Mouse (Mus musculus) ZHBTc4 (cell line): ENCODE results near the gene Sbf2.
"Not testable (repeated sequence)": the region's sequence is repeated elsewhere in the genome, so short reads cannot be mapped to it uniquely, and the experiment has no call there.

Source experiments
- DNase-seq: peaks from one replicate; pipeline ENCODE4 v3.0.0-alpha.2; 2011; ENCODE audit warnings: low read depth, low spot score

Sbf2 gene

DNA sequence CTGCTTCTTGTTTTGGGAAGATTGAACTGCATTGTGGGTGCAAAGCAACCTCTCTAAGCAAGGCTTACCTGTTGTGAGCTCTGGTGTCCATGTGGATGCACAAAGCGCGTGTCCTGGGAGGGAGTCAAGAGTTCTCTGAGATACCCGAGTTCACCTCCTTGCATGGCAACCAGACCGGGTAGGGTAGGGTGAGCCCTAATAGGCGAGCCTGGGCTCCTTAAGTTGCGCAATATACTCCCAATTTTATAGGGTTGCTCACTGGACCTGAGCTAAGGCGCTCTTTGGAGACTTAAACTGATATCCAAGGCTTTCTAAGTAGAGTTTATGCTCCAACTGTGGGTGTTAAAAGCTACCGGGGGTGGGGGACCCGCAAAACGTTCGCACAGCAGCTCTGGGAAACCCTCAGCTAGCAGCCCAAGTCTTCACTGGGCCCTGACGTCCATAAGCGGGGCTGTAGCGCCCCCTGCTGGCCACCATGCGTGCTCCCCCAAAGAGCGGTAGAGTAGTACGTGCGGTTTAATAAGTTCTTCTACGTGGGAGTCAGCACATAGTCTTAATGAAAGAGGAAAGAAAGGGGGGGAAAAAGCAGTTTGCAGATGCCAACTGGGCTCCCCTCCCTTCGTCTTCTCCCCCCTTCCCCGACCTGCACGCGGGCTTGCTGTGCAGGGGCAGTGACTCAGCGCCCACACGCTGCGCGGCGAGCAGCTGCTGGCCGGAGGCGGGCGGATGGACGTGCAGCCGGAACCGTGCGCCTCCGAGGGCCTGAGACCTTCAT, 15.4 kb upstream of the Sbf2 start:
- peak; percentile 92 for DNase-seq

DNA sequence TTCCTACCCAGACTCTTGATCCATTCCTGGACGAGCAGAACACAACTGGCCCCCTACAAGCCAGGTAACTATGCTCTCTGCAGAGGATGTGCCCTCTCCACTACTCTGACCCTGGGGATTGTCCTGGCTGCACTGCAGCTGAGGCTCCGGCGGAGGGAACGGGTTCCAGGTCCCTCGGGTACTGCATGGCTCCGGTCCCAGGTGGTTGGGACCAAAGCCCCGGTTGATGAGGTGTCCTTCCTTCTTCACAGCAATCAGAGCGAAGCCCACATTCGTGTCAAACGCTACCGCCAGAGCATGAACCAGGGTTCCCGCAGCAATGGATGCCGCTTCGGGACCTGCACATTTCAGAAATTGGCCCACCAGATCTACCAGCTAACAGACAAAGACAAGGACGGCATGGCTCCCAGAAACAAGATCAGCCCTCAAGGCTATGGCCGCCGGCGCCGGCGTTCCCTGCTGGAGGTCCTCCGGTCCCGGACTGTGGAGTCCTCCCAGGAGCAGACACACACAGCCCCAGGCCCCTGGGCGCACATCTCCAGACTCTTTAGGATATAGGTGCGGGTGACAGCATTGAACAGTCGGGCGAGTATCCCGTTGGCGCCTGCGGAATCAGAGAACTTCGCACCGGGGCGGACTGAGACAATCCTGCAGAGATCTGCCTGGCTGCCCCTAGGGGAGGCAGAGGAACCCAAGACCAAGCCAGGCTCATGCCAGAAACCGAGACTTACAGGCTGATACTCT, 14.1 kb upstream of the Sbf2 start:
- peak; percentile 74 for DNase-seq

DNA sequence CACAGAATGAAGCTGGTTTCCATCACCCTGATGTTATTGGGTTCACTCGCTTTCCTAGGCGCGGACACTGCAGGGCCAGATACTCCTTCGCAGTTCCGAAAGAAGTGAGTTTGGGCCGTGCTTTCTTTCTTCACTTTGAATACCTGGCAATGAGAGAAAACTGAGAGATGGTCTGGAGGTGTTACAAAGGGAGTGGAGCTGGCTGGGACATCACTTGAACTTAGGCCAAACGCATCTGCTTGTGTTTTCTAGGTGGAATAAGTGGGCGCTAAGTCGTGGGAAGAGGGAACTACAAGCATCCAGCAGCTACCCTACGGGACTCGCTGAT, 13.5 kb upstream of the Sbf2 start:
- DNase-seq, result no peak

DNA sequence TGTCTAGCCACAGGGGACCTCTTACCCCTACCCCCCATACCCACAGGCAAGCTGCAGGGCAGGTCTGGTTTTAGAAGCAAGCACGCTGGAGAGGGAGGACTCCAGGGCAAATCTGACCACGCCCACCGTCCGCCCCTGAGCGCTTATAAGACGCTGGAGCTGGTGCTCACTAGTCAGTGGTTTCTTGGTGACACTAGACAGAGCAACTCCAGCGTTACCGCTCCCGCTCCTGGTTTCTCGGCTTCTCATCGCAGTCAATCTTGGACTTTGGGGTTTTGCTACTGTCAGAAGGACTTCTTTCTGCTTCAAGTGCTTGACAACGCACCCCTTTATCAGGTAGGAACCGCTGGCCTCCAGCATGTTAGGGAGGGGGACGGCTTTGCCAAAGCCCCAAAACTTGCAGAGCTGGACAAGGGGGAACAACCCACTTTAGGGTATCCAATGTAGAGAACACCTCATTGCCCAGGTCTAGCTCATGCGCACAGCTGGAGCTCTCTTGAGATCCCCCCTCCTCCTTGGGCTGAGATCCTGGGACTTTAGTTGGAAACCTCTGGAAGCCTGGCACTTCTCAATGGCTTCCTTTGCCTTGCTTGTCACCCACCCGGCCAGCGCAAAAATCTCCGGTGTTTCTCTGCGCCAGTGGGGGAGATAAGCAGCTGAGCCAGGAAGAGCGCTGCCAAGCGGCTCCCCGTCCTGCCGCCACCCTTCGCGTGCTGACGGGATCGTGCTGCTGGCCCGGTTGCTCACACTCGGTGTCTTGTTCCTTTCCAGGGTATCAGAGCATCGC, 13.0 kb upstream of the Sbf2 start, which contains the start of gene Adm:
Gene Adm, plus strand, starts transcription at position 176 of the 787 bp plus-strand sequence.
- peak; percentile 90 for DNase-seq

DNA sequence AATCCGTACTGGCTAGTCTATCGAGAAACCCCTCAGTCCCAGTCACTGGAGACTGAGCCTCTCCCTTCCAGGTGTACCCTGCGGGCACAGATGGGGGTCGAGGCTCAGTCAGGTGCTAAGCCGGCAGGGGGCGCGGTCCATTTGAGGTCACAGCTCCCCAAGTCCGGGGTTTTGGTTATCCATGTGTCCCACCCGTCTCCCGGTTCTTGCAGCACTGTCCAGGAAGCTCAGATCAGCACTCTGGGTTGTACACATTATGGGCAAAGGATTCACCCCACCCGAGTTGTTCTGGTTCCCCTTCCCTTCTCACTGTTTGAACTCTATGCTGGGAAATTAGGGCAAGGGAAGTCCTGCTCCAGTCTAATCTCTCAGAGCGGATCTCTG, 12.4 kb upstream of the Sbf2 start:
- DNase-seq, result peak; percentile 34

DNA sequence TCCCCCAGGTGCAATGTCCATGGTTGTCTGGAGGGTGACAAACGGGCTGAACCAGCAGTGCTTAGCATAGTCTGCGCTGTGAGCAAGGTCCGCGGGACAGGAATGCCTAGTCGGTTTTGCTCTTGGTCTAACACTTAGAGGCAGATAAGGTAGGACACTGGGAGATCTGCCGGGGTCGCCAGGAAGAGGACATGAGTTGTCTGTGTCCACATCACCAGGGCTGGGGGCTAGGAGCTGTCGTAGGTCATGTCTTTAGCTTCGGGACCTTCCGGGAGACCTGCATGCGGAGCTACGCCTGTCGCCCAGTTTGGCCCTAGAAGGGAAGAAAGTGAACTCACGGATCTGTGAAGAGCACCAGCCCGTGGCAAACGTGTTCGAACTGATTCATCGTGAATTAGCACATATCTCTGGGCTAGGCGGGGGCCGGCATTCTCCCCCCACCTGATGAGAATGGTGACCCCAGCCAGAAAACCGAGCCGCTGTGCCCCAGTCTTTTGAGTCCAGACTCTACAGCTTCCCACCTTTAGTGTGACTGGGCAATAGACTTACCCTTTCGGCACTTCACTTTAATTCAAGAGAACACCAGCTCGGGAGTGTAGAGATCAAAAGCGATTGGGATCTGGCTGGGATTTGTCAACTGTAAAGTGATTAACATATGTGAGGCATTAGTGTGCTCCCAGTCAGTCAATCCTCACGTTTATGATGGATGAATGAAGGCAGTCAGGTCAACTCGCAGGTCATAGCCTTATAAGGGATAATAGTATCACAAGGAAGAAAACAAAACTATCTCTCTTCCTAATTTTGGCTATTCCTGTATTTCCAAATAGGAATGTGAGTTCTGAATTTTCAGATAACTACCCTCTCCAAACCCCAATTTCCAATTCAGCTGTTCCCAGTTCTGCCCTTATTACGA, 11.7 kb upstream of the Sbf2 start:
- DNase-seq, result no peak

DNA sequence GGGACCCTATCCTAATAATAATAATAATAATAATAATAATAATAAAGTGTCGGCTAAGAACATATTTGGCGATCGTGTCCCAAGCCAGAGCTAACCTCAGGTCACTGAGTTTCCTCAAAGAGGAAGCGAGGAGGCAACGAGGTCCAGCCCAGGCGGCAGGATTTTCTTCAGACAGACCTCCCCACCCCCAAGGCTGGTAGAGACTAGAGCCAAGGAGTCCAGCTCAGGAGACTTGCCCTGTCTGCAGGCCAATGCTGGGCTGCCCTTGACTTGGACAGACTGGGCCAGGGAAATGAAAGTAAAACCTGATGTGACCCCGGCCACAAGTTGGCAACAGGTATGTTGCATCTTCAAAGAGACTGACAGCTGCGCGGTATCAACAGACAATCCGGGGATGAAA, 10.8 kb upstream of the Sbf2 start:
- no peak for DNase-seq

DNA sequence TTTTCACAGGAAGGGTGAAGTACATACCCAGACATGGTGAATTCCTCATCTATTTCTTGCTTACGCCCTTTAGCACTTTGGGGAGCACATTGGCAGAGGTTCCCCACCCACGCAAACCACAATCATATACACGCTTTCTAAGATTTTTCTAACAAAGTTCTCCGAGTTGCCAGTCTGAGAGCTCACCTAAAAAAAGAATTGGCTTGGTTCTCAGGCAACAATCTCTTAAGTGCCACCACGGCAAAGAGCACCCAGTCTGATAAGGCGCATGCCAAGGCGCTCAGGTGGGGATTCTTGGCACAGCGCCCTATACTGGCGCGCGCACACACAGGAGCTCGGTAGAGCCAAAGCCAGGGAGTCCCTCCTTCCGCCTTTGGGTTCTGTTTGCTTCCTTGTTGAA, 10.2 kb upstream of the Sbf2 start:
- DNase-seq, result no peak

DNA sequence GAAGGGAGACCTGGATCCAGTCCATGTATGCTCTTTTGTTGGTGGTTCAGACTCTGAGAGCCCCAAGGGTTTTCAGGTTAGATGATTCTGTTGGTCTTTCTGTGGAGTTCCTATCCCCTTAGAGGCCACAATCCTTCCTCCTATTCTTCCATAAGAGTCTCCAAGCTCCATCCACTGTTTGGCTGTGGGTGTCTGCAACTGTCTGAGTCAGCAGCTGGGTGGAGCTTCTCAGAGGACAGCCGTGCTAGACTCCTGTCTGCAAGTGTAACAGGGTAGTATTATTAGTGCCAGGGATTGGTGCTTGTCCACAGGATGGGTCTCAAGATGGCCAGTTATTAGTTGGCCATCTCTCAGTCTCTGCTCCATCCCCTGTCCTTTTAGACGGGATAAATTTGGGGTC, 9.3 kb upstream of the Sbf2 start:
- no peak for DNase-seq

DNA sequence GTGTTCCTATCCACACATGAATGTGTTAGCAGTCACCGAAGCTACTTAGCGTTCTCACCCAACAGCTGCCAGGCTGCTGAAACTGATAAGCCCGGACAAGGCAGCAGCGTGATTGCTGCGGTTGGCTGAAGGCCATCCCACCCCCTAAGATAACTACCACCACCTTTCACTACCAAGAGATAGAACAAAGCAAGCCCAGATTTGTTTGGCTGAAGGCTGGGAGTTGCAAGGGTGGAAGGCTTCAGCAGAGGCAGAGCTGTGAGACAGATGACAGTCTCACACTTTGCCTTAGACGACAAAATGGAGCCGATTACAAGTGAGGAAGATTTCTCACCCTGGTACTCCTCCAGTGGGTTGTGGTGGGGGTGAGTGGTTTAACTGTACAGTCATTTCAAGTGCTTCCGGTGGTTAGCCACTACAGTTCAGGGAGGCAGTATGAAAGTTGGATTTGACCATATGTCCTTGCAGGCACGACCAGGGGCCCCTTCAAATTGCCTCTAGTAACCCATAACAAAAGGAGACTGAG, 4.4 kb upstream of the Sbf2 start:
- DNase-seq, result no peak

DNA sequence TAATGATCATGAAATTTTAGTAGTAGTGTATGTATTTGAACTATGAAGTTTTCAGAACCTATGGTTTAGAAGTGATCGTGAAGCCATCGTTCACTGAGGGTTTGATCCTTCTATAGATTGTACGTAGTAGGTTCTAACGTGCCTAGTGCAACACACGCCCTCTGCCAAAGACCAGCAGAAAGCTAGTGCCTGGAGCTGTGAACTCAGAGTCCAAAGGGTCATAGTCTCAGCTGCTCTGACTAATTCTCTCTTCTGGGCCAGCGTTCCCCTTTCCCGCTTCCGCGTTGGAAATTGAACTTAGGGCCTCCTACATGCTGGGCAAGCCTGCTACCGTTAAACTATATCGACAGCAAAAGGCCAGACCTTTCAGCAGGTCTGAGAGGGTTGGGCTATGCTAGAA, 1.1 kb upstream of the Sbf2 start:
- no peak for DNase-seq

DNA sequence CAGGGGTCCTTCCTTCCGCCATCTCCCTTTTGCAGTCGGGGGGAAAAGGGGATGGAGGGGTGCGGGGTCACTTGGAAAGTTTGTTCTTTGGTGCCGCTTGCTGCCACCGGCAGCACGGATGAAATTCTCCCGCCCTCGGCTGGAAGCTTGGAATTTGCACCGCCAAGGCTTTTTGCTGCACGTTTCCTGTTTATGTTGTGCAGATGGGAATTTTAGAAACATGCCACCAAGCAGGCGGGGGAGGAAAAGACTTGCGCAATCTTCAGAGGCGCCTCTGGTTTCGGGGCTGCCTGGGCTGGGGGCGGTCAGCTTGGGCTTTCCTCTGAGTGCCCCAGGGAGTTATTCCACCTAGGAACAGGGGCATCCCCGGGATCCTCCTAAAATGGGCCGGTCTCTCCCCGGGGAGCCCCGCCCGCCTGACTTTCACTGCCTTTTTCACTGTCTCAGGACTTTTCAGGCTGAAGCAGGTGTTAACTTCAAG, 469 bp upstream of the Sbf2 start:
- DNase-seq, result peak; percentile 58

DNA sequence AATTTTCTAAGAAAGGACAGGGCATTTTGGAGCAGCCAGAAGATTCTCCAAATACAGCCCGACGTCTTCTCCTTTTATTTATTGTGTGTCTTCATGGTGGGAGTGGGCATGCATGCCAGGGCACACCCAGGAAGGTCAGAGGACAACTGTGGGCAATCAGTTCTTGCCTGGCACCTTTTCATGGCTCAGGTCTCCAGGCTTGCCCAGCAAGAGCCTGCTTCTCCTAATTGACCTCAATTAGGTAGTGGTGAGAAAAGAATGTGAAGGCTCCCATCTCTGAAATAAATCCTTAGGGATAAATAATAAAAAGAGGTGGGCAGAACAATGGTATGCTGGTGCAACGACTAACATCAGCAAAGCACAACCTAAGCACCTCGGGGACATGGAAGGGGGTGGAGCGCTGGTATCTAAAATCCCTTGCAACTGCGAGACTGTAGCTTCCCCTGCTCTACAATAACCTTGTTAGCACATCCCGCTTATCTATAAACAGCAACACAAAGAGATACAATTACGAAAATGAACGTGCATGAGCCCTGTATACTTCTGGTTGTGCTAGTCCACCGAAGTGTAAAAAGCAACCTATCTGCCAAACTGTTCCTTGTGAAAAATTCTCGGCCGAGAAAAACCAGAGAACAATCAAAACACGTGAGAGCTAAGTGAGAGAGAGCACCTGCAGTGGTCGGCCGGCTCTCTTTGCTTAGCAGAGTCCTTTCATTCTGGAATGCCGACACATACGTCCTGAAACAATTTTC, 1.2 kb downstream of the Sbf2 start:
- DNase-seq, result no peak

DNA sequence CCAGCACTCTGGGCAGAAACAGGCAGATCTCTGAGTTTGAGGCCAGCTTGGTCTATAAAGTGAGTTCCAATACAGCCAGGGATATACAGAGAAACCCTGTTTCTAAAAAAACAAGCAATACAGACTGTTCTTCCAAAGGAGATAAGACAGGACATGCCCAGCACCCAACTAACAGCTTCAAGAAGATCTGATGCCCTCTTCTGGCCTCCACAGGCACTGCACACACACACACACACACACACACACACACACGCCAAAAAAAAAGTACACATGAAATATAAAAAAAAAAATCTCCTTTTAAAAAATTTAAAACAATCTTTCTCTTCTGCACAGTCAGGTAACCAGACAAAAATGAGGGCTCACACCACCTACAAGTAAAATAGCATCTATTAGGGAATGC, 7.8 kb downstream of the Sbf2 start:
- peak; percentile 59 for DNase-seq

DNA sequence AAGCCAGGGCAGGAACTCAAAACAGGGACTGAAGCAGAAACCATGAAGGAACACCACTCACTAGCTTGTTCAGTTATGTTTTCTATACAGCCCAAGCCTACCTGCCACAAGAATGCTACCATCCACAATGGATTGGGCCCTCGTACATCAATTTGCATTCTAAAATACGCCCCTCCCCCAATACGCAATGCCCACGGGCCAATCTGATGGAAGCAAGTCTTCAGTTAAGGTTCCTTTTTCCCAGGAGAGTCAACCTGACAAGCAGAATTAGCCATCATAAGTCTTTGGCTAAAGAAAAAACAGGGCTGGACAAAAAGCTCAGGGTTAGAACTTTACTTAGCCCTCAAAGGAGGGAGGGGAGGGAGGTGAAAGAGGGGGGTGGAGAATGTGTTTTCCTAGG, 9.2 kb downstream of the Sbf2 start:
- peak; percentile 55 for DNase-seq

DNA sequence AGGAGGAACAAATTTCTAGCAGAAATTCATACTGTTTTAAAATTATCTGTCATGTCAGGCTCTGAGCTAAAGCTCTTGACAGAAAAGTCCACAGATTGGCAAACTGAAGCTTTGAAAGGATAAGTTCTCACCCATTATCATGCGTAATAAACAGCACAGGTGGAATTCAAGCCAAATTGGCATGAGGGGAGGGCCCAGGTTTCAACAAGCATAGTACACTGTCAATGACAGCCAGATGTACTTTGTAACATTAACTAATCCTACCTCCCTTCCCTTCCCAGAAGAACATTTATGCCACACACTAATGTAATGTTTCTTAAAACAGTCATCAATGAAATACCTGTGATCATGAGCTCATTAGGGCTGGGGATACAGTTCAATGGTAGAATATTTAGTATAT, 17.6 kb downstream of the Sbf2 start:
- DNase-seq, result no peak

DNA sequence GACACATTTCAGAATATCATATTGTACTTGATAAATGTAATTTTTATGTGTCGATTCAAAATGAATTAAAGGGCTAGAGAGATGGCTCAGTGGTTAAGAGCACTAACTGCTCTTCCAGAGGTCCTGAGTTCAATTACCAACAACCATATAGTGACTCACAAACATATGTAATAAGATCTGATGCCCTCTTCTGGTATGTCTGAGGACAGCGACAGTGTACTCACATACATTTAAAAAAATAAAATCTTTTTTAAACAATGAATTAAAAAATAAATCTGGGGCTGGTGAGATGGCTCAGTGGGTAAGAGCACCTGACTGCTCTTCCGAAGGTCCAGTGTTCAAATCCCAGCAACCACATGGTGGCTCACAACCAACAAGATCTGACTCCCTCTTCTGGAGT, 20.7 kb downstream of the Sbf2 start:
- not testable (repeated sequence) for DNase-seq

DNA sequence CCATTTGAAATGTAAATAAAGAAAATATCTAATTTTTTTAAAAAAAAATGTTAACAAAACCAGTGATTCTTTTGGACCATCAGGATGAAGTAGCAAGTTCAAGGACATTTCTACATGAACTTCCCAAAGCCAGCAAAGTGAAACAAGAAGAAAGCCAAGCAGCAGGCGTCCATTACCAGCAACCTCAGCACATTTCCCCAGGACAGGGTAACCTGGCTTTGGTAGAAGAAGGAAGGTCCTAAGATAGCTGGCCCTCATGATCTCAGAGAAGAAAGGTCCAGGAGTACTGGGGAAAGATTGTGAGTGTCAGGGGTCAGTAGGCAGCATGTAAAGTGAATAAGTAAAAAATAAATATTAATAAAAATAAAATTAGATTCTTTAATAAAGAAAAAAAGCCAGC, 27.0 kb downstream of the Sbf2 start:
- no peak for DNase-seq

DNA sequence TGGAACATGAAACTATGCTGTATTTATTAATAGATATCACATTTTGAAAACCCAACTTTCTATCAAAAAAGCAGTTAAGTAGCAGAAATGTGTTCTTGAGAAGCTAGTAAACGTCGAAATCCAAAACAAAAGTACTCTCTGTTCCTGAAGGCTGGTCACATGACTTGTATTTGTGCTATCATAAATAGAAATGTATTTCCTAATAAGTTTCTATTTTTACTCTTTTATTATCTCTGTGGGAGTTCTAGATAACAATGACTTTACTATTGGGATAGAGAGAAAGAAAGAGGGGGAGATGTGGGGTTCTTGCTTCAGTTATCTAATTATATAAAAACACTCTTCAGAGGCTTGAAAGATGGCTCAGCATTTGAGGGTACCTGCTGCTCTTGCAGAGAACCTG, 29.5 kb downstream of the Sbf2 start:
- no peak for DNase-seq

DNA sequence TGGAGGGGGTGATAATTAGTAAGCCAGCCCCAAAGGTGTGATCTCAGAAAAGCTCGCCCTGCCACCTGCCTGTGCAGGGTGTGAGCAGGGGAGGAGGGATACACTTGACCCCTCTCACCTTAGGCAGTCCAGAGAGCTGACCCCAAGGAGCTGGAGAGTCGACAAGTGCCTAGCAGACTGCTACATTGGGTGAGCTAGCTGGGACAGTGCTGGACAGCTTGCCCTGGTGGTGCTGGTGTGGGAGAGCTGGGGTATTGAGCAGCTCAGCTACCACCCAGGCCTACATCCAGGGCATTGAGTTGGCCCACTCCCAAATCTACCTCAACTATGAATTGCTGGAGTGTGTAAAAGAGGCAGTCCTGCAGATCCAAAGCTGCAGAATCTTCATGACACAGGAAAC, 30.6 kb downstream of the Sbf2 start:
- no peak for DNase-seq
